Mouse (Mus musculus) heart, adult 8-10 months (tissue): Measurements from ENCODE around the gene Galnt10. TPM values are rescaled to one million over a fixed set of nuclear protein-coding genes. Genes with fewer than 3 reads are reported as not detected.
A peak's percentile ranks its signal among the peaks of the same experiment; 100 is the strongest.

Experiments
- DNase-seq: peaks from one replicate; pipeline ENCODE4 v3.0.0; 2022; ENCODE audit warnings: low spot score
- total RNA-seq, 4 experiments: library from RNA; stranded (reverse); gene quantifications; 2 replicates each; pipeline ENCODE4 v1.2.4; 2022

Galnt10 gene
- total RNA-seq: 1 to 10 TPM; 5.7 to 8.1 (median 6.9) TPM

- peak; percentile 89 for DNase-seq
These were observed at the start of gene Galnt10 for GRCm38 (mm10) chr11:57645018-57645559. Galnt10 (plus strand) TSS chr11:57645442.

DNA sequence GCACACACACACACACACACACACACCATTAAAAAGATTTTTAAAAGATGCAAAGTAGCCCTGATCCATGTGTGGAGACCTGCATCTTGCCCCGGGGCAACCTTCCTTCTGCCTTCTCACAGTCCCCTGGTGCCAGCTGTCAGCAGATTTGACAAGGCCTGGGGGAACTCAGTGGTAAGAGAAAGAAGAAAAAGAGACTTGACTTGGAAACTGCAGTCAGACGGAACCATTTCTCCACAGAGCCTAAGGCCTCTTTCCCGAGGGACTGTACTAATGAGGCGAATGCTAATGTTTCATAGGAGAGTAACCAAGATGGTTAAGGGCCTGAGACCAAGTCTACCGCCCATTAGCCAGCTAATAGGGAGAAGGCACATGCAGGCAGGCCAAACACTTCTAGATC is 49.3 kb upstream of the Galnt10 start:
- no peak for DNase-seq

GRCm38 (mm10) chr11:57598161-57598560 is 47.1 kb upstream of the Galnt10 start:
- peak; percentile 29 for DNase-seq

DNA sequence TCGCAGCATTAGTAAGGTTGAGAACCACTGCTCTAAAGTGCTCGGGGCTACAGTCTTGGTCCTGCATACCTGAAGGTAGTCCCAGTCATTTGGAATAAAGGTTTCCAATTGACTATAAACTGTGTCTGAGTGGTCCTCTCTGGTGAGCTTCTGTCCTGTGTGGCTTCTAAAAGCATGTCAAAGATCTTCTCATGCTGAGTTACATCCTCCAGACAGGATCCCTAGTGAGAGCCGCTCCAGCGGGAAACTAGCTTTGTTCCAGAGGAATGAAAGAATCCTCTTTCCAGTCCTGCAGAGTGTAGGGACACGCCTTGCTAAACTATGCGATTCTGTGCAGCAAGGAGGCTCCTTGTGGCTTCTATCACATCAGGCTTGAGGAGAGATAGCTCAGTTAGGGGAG is 45.9 kb upstream of the Galnt10 start:
- no peak for DNase-seq

DNA sequence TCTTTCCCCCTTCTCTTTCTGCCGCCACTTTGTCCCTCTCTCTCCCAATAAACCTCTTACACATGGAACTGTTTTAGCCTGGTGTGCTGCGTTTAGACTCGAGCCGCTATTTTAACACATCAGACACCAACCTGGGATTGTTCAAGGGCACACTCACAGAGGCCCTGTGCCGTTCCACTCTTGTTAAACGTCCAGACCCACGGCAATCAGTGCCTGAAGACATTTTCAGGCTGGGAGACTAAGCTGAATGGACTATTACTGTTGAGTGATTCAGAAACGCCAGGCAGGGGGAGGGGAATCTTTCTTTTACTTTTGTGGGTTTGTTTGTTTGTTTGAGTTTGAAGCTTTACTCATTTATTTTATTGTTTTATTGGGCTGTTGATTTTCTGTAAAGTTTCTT is 45.1 kb upstream of the Galnt10 start:
- DNase-seq: no peak

- DNase-seq: peak; percentile 31
These were observed 44.6 kb upstream of the Galnt10 start for GRCm38 (mm10) chr11:57600621-57601121.

- DNase-seq: peak; percentile 27
These were observed 43.3 kb upstream of the Galnt10 start for GRCm38 (mm10) chr11:57601806-57602455.

- DNase-seq: no peak
These were observed 40.2 kb upstream of the Galnt10 start for GRCm38 (mm10) chr11:57605086-57605485.

GRCm38 (mm10) chr11:57605660-57606059 is 39.6 kb upstream of the Galnt10 start:
- no peak for DNase-seq

GRCm38 (mm10) chr11:57614502-57614901 is 30.7 kb upstream of the Galnt10 start:
- no peak for DNase-seq

GRCm38 (mm10) chr11:57615286-57615685 is 30.0 kb upstream of the Galnt10 start:
- DNase-seq: no peak

GRCm38 (mm10) chr11:57615871-57616270 is 29.4 kb upstream of the Galnt10 start:
- DNase-seq: no peak

GRCm38 (mm10) chr11:57617526-57618264 is 27.5 kb upstream of the Galnt10 start:
- peak; percentile 45 for DNase-seq

- no peak for DNase-seq
These were observed 23.8 kb upstream of the Galnt10 start for GRCm38 (mm10) chr11:57621472-57621871.

GRCm38 (mm10) chr11:57621876-57622275 is 23.4 kb upstream of the Galnt10 start:
- DNase-seq: no peak

DNA sequence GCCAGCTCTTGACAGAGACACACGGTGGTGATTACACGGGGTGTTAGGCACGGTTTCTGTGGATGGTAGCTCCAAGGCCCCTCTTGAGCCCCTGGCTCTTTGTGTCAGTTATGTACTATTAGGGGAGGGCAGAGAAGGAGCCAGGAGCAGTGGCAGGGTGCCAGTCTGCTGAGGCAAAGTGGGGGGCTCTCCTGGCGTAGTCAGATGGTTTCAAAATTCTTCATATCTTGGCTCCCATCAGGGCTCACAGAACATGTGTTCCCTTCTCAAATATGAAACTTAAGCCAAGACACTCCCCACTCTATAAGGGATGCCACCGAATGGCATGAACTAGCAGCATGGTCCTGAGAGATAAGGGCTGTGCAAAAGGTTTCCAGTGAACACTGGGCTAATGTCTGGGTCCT is 20.8 kb upstream of the Galnt10 start:
- DNase-seq: no peak

GRCm38 (mm10) chr11:57625465-57625864 is 19.8 kb upstream of the Galnt10 start:
- no peak for DNase-seq

DNA sequence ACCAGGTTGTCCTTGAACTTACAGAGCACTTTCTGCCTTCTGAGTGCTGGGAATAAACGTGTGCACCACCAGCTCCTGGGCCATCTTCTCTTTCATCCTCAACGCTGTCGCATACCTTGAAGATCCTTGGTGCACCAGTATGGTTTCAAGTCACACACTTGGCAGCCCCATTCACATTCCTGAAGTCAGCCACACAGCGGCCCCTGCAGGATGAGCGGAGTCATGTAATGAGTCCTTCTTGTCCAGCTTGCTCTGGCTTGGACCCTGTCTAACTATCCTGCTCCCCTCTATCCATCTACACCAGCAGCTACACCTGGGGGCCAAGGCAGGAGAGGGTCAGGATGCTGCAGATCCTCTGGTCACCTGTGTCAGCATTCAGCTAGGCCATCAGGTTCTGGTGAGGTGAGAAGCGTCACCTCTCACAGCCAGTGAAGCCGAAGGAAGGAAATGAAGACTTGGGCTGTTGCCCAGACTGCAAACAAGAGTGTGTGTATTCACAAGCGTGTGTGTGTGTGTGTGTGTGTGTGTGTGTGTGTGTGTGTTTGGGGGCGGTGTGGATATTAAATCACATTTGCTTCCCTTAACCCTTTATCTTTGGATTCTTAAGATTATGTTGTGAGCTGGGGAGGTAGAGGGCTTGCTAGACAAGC is 18.0 kb upstream of the Galnt10 start:
- no peak for DNase-seq

GRCm38 (mm10) chr11:57631805-57632485 is 13.3 kb upstream of the Galnt10 start:
- DNase-seq: no peak

DNA sequence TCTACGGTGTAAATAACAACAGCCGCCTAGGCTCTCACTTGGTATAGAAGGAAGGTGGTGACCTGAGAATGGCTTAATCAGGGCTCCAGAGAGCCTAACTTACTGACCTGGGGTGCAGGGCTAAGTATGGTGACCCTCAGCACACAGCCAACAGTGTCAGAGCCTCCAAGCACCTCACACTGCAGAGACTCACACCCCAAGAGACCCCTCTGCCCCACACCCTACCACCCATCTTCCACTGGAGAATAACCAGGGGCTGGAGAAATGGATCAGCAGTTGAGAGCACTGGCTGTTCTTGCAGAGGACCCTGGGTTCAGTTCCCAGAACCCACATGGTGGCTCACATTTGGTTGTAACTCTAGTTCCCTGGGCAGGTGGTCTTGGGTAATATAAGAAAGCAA is 12.2 kb upstream of the Galnt10 start:
- DNase-seq: no peak

GRCm38 (mm10) chr11:57633975-57634585 is 11.2 kb upstream of the Galnt10 start:
- DNase-seq: no peak
